Mouse (Mus musculus) urinary bladder, postnatal 10 days (tissue): ENCODE measurements around the gene Sds.
"Not testable (repeated sequence)": the region's sequence is repeated elsewhere in the genome, so short reads cannot be mapped to it uniquely, and the experiment has no call there.

ENCODE experiments used
- DNase-seq: peaks from one replicate; pipeline ENCODE4 v3.0.0; 2022; ENCODE audit warnings: low spot score

Gene Sds

GRCm38 (mm10) chr5:120487844-120488243 lies 11.5 kb downstream of the Sds start:
- DNase-seq, result no peak

- no peak for DNase-seq
Observed at GRCm38 (mm10) chr5:120490679-120491192, 14.4 kb downstream of the Sds start.

- no peak for DNase-seq
Observed at GRCm38 (mm10) chr5:120492437-120492836, 16.1 kb downstream of the Sds start.

GRCm38 (mm10) chr5:120493440-120493839 lies 17.1 kb downstream of the Sds start:
- DNase-seq, result no peak

- no peak for DNase-seq
Observed at GRCm38 (mm10) chr5:120493873-120494395, 17.6 kb downstream of the Sds start.

GRCm38 (mm10) chr5:120495064-120495702 lies 18.9 kb downstream of the Sds start:
- no peak for DNase-seq

- DNase-seq, result no peak
Observed at GRCm38 (mm10) chr5:120495703-120496226, 19.4 kb downstream of the Sds start.

GRCm38 (mm10) chr5:120497071-120497470 lies 20.7 kb downstream of the Sds start:
- no peak for DNase-seq

GRCm38 (mm10) chr5:120499202-120499601 lies 22.9 kb downstream of the Sds start:
- DNase-seq, result no peak

- DNase-seq, result not testable (repeated sequence)
Observed at GRCm38 (mm10) chr5:120500609-120501008, 24.3 kb downstream of the Sds start.

- no peak for DNase-seq
Observed at GRCm38 (mm10) chr5:120502147-120502621, 25.9 kb downstream of the Sds start.

GRCm38 (mm10) chr5:120502675-120503143 lies 26.4 kb downstream of the Sds start:
- no peak for DNase-seq

- DNase-seq, result no peak
Observed at GRCm38 (mm10) chr5:120503144-120503795, 26.9 kb downstream of the Sds start, which contains the start of gene Plbd2. TSS of gene Plbd2 (minus strand) at chr5:120503625.

GRCm38 (mm10) chr5:120505368-120505767 lies 29.0 kb downstream of the Sds start:
- no peak for DNase-seq

GRCm38 (mm10) chr5:120505781-120506180 lies 29.5 kb downstream of the Sds start:
- DNase-seq, result no peak

GRCm38 (mm10) chr5:120506490-120506889 lies 30.2 kb downstream of the Sds start:
- no peak for DNase-seq

- DNase-seq, result no peak
Observed at GRCm38 (mm10) chr5:120507311-120507710, 31.0 kb downstream of the Sds start.

- DNase-seq, result peak; percentile 91
Observed at GRCm38 (mm10) chr5:120510982-120511642, 34.8 kb downstream of the Sds start, which contains the start of gene Slc8b1. TSS of gene Slc8b1 (plus strand) at chr5:120511168.

GRCm38 (mm10) chr5:120511643-120512220 lies 35.4 kb downstream of the Sds start:
- no peak for DNase-seq

- DNase-seq, result no peak
Observed at GRCm38 (mm10) chr5:120512911-120513555, 36.7 kb downstream of the Sds start.

GRCm38 (mm10) chr5:120514031-120514677 lies 37.8 kb downstream of the Sds start:
- no peak for DNase-seq
